11 mouse cellular contexts compared by ENCODE assay signal in the genomic region with DNA sequence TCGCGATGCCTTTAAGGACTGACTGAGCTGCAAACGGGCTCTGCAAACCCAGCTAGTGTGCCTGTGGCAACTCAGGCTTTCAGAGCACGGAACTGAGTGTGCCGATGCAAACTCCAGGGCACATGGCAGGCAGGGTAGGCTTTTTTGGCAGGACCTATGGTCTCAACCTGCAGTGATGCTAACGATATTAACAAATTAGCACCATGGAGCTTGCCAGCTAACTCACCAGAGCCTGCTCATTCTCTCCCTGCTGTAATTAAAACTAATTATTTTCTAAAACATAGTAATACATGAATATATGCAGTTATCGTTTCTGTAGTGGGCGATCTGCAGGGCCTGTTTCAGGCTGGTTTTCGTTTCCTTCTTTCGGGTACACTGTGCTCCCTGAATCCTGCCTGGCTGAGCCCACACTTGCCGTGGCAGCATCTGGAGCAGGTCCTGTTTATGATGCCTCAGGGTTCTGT.
DNase-seq lines count a peak whose midpoint lies in the region; ATAC-seq and TF ChIP-seq lines count a peak whose summit lies in the region.
"Had no signal": no experiment of that assay in that cellular context is flagged by ENCODE, and none has a peak within 500 bp of the region (broad histone marks: within the 10 kb centered on the region; RNA-seq: fewer than 3 reads in every experiment).

No protein-coding gene starts in this region.

- H3K36me3 ChIP-seq in embryonic facial prominence, embryonic 12.5 days, result peaks cover 55% of the 10 kb centered on the region
- peaks cover 71% of the 10 kb centered on the region for H3K36me3 ChIP-seq in embryonic facial prominence, embryonic 10.5 days (replicated peaks)
- peaks cover 35% of the 10 kb centered on the region for H3K36me3 ChIP-seq in lung, embryonic 14.5 days (ENCODE audit: insufficient read depth)
- 0 out of 2 replicates have a peak, but pooled peaks cover 4% of the 10 kb centered on the region for H3K36me3 ChIP-seq in lung, postnatal 0 days (ENCODE audit: insufficient read depth, low read length)
- H3K36me3 ChIP-seq in stomach, embryonic 14.5 days (ENCODE audit: control insufficient read depth, insufficient read depth, low read length), result peaks cover 27% of the 10 kb centered on the region

- no peak for DNase-seq in embryonic facial prominence, embryonic 10.5 days (ENCODE audit: low spot score)
- no peak for DNase-seq in lung, embryonic 14.5 days
- DNase-seq in lung, postnatal 0 days (ENCODE audit: low spot score), result no peak
- DNase-seq in layer of hippocampus, adult 8-10 months (ENCODE audit: low spot score in 2 of 2), result peak; percentile 63 to 74
- no peak for DNase-seq in T-cell, adult 2 months (ENCODE audit: low spot score)
- no peak for DNase-seq in retina, postnatal 1 day
- DNase-seq: adrenal gland, postnatal 36 days; kidney, adult 11 months; right cerebral cortex, postnatal 4 days had no signal

- no peaks in the 10 kb centered on the region for H3K9me3 ChIP-seq in embryonic facial prominence, embryonic 12.5 days
- H3K9me3 ChIP-seq in embryonic facial prominence, embryonic 10.5 days, result no peaks in the 10 kb centered on the region
- H3K9me3 ChIP-seq in lung, embryonic 14.5 days (ENCODE audit: low read depth, low read length), result no peaks in the 10 kb centered on the region
- no peaks in the 10 kb centered on the region for H3K9me3 ChIP-seq in lung, postnatal 0 days (ENCODE audit: low read length)
- H3K9me3 ChIP-seq in stomach, embryonic 14.5 days (ENCODE audit: control insufficient read depth, low read depth, low read length), result no peaks in the 10 kb centered on the region

- no peak for TF ChIP-seq CTCF in lung, embryonic 14.5 days (IDR thresholded peaks at IDR 0.05; ENCODE audit: low read depth)
- TF ChIP-seq CTCF in lung, postnatal 0 days (IDR thresholded peaks at IDR 0.05), result no peak

- ATAC-seq in embryonic facial prominence, embryonic 12.5 days (ENCODE audit: insufficient number of reproducible peaks, insufficient read depth, low FRiP score, low TSS enrichment), result no peak
- no peak for ATAC-seq in lung, embryonic 14.5 days (ENCODE audit: insufficient read depth)
- ATAC-seq in lung, postnatal 0 days, result no peak
- no peak for ATAC-seq in stomach, embryonic 14.5 days (ENCODE audit: insufficient number of reproducible peaks, insufficient read depth, low FRiP score, low read depth)

- WGBS in embryonic facial prominence, embryonic 12.5 days, result 67% methylated on average over 11 of the region's 11 CpGs
- whole genome bisulfite sequencing in embryonic facial prominence, embryonic 10.5 days, result 84% methylated on average over 11 of the region's 11 CpGs
- WGBS in lung, embryonic 14.5 days, result 71% methylated on average over 11 of the region's 11 CpGs
- 79% methylated on average over 11 of the region's 11 CpGs for WGBS in lung, postnatal 0 days
- WGBS in stomach, embryonic 14.5 days, result 76% methylated on average over 11 of the region's 11 CpGs

- peaks cover 22% of the 10 kb centered on the region for H3K4me1 ChIP-seq in embryonic facial prominence, embryonic 12.5 days
- peaks cover 8% of the 10 kb centered on the region; the same call in 1 of the 2 replicates for H3K4me1 ChIP-seq in embryonic facial prominence, embryonic 10.5 days
- no peaks in the 10 kb centered on the region for H3K4me1 ChIP-seq in lung, embryonic 14.5 days (ENCODE audit: insufficient read depth)
- H3K4me1 ChIP-seq in lung, postnatal 0 days (ENCODE audit: insufficient read depth, low read depth, low read length), result no peaks in the 10 kb centered on the region
- H3K4me1 ChIP-seq in stomach, embryonic 14.5 days (ENCODE audit: control insufficient read depth, insufficient read depth, low read length), result 0 out of 2 replicates have a peak, but pooled peaks cover 14% of the 10 kb centered on the region

- no peak overlapping the region for H3K4me2 ChIP-seq in embryonic facial prominence, embryonic 12.5 days (replicated peaks)
- no peak overlapping the region for H3K4me2 ChIP-seq in lung, embryonic 14.5 days
- H3K4me2 ChIP-seq in lung, postnatal 0 days (replicated peaks; ENCODE audit: low read depth, low read length), result no peak overlapping the region
- H3K4me2 ChIP-seq in stomach, embryonic 14.5 days (replicated peaks; ENCODE audit: low read depth, low read length), result no peak overlapping the region

- no peak overlapping the region for H3K9ac ChIP-seq in embryonic facial prominence, embryonic 12.5 days
- no peak overlapping the region for H3K9ac ChIP-seq in lung, embryonic 14.5 days
- no peak overlapping the region for H3K9ac ChIP-seq in lung, postnatal 0 days (replicated peaks; ENCODE audit: low read depth)
- no peak overlapping the region for H3K9ac ChIP-seq in stomach, embryonic 14.5 days (replicated peaks; ENCODE audit: low read depth, low read length)

- no peaks in the 10 kb centered on the region for H3K27me3 ChIP-seq in embryonic facial prominence, embryonic 12.5 days
- no peaks in the 10 kb centered on the region for H3K27me3 ChIP-seq in embryonic facial prominence, embryonic 10.5 days (replicated peaks; ENCODE audit: low read depth, poor library complexity, severe bottlenecking)
- no peaks in the 10 kb centered on the region for H3K27me3 ChIP-seq in lung, embryonic 14.5 days (ENCODE audit: insufficient read depth, low read length)
- H3K27me3 ChIP-seq in lung, postnatal 0 days (replicated peaks; ENCODE audit: insufficient read depth, low read length), result no peaks in the 10 kb centered on the region
- no peaks in the 10 kb centered on the region for H3K27me3 ChIP-seq in stomach, embryonic 14.5 days (ENCODE audit: control insufficient read depth, insufficient read depth, low read length)

- no peak for TF ChIP-seq EP300 in lung, postnatal 0 days (IDR thresholded peaks at IDR 0.05)

- no peak overlapping the region for H3K4me3 ChIP-seq in embryonic facial prominence, embryonic 12.5 days
- no peak overlapping the region for H3K4me3 ChIP-seq in embryonic facial prominence, embryonic 10.5 days
- no peak overlapping the region for H3K4me3 ChIP-seq in lung, embryonic 14.5 days (ENCODE audit: low read depth, low read length)
- H3K4me3 ChIP-seq in lung, postnatal 0 days (ENCODE audit: low read depth, low read length), result no peak overlapping the region
- no peak overlapping the region for H3K4me3 ChIP-seq in stomach, embryonic 14.5 days (ENCODE audit: low read depth, low read length)

- H3K27ac ChIP-seq in embryonic facial prominence, embryonic 12.5 days, result 0 out of 2 replicates have a peak overlapping the region, but pooled peaks have one; percentile 41
- no peak overlapping the region for H3K27ac ChIP-seq in embryonic facial prominence, embryonic 10.5 days (replicated peaks)
- peak overlapping the region; percentile 26; the same call in 1 of the 2 replicates for H3K27ac ChIP-seq in lung, embryonic 14.5 days (ENCODE audit: low read depth)
- no peak overlapping the region for H3K27ac ChIP-seq in lung, postnatal 0 days (ENCODE audit: low read length)
- H3K27ac ChIP-seq in stomach, embryonic 14.5 days (ENCODE audit: low read length), result peak overlapping the region; percentile 56; the same call in 1 of the 2 replicates

Comparison
In these comparisons a context has a peak if more than half of its experiments do, and no peak if none do; other contexts are left out.
1. H3K27ac ChIP-seq: peak in embryonic facial prominence, embryonic 12.5 days (single experiment), lung, embryonic 14.5 days (single experiment) and stomach, embryonic 14.5 days (single experiment); none in embryonic facial prominence, embryonic 10.5 days (single experiment) and lung, postnatal 0 days (single experiment).
2. DNase-seq: peak in layer of hippocampus, adult 8-10 months (2 of 2); none in embryonic facial prominence, embryonic 10.5 days (single experiment), lung, embryonic 14.5 days (single experiment), lung, postnatal 0 days (single experiment), T-cell, adult 2 months (single experiment) and retina, postnatal 1 day (single experiment).